In genomic region chr9:59989864-59990263, GRCm38 (mm10) we compare ENCODE assay signal across 8 mouse cellular contexts. TPM values are rescaled to one million over a fixed set of nuclear protein-coding genes. Genes with fewer than 3 reads are reported as not detected.
A peak's percentile ranks its signal among the peaks of the same experiment; 100 is the strongest.
DNase-seq lines count a peak whose midpoint lies in the region; ATAC-seq and TF ChIP-seq lines count a peak whose summit lies in the region.

No protein-coding gene starts in this region.

- intact Hi-C loops in left cerebral cortex, postnatal 36 days (cut with DNase I), result no loop called here

- no peak for TF ChIP-seq POLR2A in cerebellum, adult 2 months (IDR thresholded peaks at IDR 0.05; ENCODE audit: borderline replicate concordance, insufficient read depth, low read length)

- no peaks in the 10 kb centered on the region for H3K4me1 ChIP-seq in kidney, embryonic 14.5 days (ENCODE audit: control insufficient read depth, insufficient read depth, low read length)
- H3K4me1 ChIP-seq in cerebellum, adult 2 months (ENCODE audit: control insufficient read depth, insufficient read depth, low read length), result no peaks in the 10 kb centered on the region
- no peaks in the 10 kb centered on the region for H3K4me1 ChIP-seq in hindbrain, postnatal 0 days (ENCODE audit: insufficient read depth, low read length)

- no peak overlapping the region for H3K4me2 ChIP-seq in kidney, embryonic 14.5 days (replicated peaks; ENCODE audit: low read depth, low read length)
- no peak overlapping the region for H3K4me2 ChIP-seq in hindbrain, postnatal 0 days (ENCODE audit: low read depth, low read length)

- peak; percentile 43; the same call in 1 of the 2 replicates for TF ChIP-seq CTCF in cerebellum, adult 2 months (IDR thresholded peaks at IDR 0.05; ENCODE audit: borderline replicate concordance, insufficient read depth, low read depth, low read length)
- TF ChIP-seq CTCF in hindbrain, postnatal 0 days (IDR thresholded peaks at IDR 0.05; ENCODE audit: low read depth), result peak; percentile 87

- H3K4me3 ChIP-seq in kidney, embryonic 14.5 days (ENCODE audit: low read length), result no peak overlapping the region
- no peak overlapping the region for H3K4me3 ChIP-seq in cerebellum, adult 2 months (replicated peaks; ENCODE audit: insufficient read depth, low read depth, low read length)
- no peak overlapping the region for H3K4me3 ChIP-seq in hindbrain, postnatal 0 days (ENCODE audit: low read length)

- H3K9ac ChIP-seq in kidney, embryonic 14.5 days (ENCODE audit: low read depth, low read length), result no peak overlapping the region
- no peak overlapping the region for H3K9ac ChIP-seq in hindbrain, postnatal 0 days (replicated peaks; ENCODE audit: low read length)

- ATAC-seq in kidney, embryonic 14.5 days (ENCODE audit: low FRiP score, low TSS enrichment), result no peak
- ATAC-seq in hindbrain, postnatal 0 days, result no peak
- no peak for ATAC-seq in erythroid progenitor cell, adult 5-6 weeks (replicated peaks; ENCODE audit: low FRiP score, poor library complexity, severe bottlenecking)

- no peaks in the 10 kb centered on the region for H3K9me3 ChIP-seq in kidney, embryonic 14.5 days (ENCODE audit: control insufficient read depth, low read length)
- H3K9me3 ChIP-seq in hindbrain, postnatal 0 days (ENCODE audit: low read length), result no peaks in the 10 kb centered on the region

- H3K36me3 ChIP-seq in kidney, embryonic 14.5 days (ENCODE audit: control insufficient read depth, insufficient read depth, low read length), result peaks cover 5% of the 10 kb centered on the region; the same call in 1 of the 2 replicates
- H3K36me3 ChIP-seq in hindbrain, postnatal 0 days (ENCODE audit: insufficient read depth, low read length), result no peaks in the 10 kb centered on the region

- WGBS in kidney, embryonic 14.5 days, result 2% methylated on average over 1 of the region's 1 CpGs
- WGBS in cerebellum, adult 2 months, result 0% methylated on average over 1 of the region's 1 CpGs
- 3% methylated on average over 1 of the region's 1 CpGs for WGBS in hindbrain, postnatal 0 days

- H3K27me3 ChIP-seq in kidney, embryonic 14.5 days (ENCODE audit: control insufficient read depth, insufficient read depth, low read length), result no peaks in the 10 kb centered on the region
- no peaks in the 10 kb centered on the region for H3K27me3 ChIP-seq in cerebellum, adult 2 months (ENCODE audit: control insufficient read depth, insufficient read depth, low read length)
- H3K27me3 ChIP-seq in hindbrain, postnatal 0 days (ENCODE audit: insufficient read depth, low read length), result no peaks in the 10 kb centered on the region

- peak; percentile 59 for DNase-seq in kidney, adult 18-20 months
- peak; percentile 85 for DNase-seq in NIH3T3 (ENCODE audit: low read depth)
- DNase-seq in cerebellum, adult 2 months, result peak; percentile 36 to 53
- DNase-seq in hindbrain, postnatal 0 days (ENCODE audit: low spot score), result peak; percentile 85
- DNase-seq in left cerebral cortex, postnatal 36 days (ENCODE audit: low spot score in 2 of 2), result peak; percentile 32 to 57
- peak; percentile 63 for DNase-seq in right cerebral cortex, adult 18-20 months

- H3K27ac ChIP-seq in kidney, embryonic 14.5 days (ENCODE audit: low read depth, low read length), result no peak overlapping the region
- H3K27ac ChIP-seq in cerebellum, adult 2 months (ENCODE audit: insufficient read depth, low read length), result no peak overlapping the region
- no peak overlapping the region for H3K27ac ChIP-seq in hindbrain, postnatal 0 days

RNA-seq across cellular contexts. Expression of gene Nr2e3, which starts 29.4 kb away (rescaled TPM):
- not detected in 2 replicates for polyA plus RNA-seq in kidney, embryonic 14.5 days (2014; fragmentation: Nextera tagmentation; extraction: Ambion mirVana)
- not detected in 2 replicates for polyA plus RNA-seq in cerebellum, adult 2 months (2012; rRNA removed)
- 0.07 TPM in 1 of 2 replicates, not detected in the other for total RNA-seq in hindbrain, postnatal 0 days (2014; rRNA removed)
- not detected in 2 replicates for polyA plus RNA-seq in hindbrain, postnatal 0 days (2015; fragmentation: Nextera tagmentation; extraction: Ambion mirVana)
- total RNA-seq in left cerebral cortex, postnatal 36 days (2021), result not detected
- not detected in 2 replicates for total RNA-seq in erythroid progenitor cell, adult 5-6 weeks (2015; ENCODE audit: low replicate concordance)
- not detected in 2 replicates for total RNA-seq in erythroid progenitor cell, adult 5-6 weeks (2017; ENCODE audit: low replicate concordance)
